ENCODE assay signal across 26 mouse cellular contexts in genomic region chr8:34662532-34662931, GRCm38 (mm10).
"Had no signal": no experiment of that assay in that cellular context is flagged by ENCODE, and none has a peak within 500 bp of the region (broad histone marks: within the 10 kb centered on the region; RNA-seq: fewer than 3 reads in every experiment).

No protein-coding gene starts in this region.

- H3K27ac ChIP-seq: embryonic facial prominence, embryonic 10.5 days; embryonic facial prominence, embryonic 12.5 days; embryonic facial prominence, embryonic 13.5 days; embryonic facial prominence, embryonic 15.5 days; forebrain, embryonic 10.5 days; forebrain, embryonic 12.5 days; forebrain, embryonic 13.5 days; forebrain, embryonic 15.5 days; heart, adult 2 months; heart, embryonic 10.5 days had no signal

- H3K27me3 ChIP-seq: embryonic facial prominence, embryonic 12.5 days; embryonic facial prominence, embryonic 13.5 days; embryonic facial prominence, embryonic 15.5 days; forebrain, embryonic 12.5 days; forebrain, embryonic 13.5 days; forebrain, embryonic 15.5 days had no signal

- ATAC-seq: forebrain, embryonic 13.5 days; forebrain, embryonic 14.5 days; forebrain, embryonic 15.5 days; forebrain, embryonic 16.5 days; forebrain, postnatal 0 days had no signal

- H3K4me3 ChIP-seq: embryonic facial prominence, embryonic 10.5 days; embryonic facial prominence, embryonic 12.5 days; embryonic facial prominence, embryonic 13.5 days; embryonic facial prominence, embryonic 15.5 days; erythroblast, embryonic 14.5 days; forebrain, embryonic 10.5 days; forebrain, embryonic 12.5 days; forebrain, embryonic 13.5 days; forebrain, embryonic 15.5 days; heart, adult 2 months; heart, embryonic 10.5 days had no signal

- DNase-seq: cerebellum, adult 9-11 months; cerebellum, postnatal 10 days; cerebellum, postnatal 14 days; cerebellum, postnatal 25 days; cerebellum, postnatal 36 days; embryo, embryonic 11 days; forebrain, postnatal 0 days; gastrocnemius, postnatal 10 days; gastrocnemius, postnatal 14 days; gastrocnemius, postnatal 25 days; gastrocnemius, postnatal 36 days; heart, adult 11 months; heart, adult 18-20 months; heart, adult 2 months had no signal
